Mouse (Mus musculus): ENCODE measurements around the gene 1300017J02Rik.

GRCm38 (mm10) chr9:103205786-103206185 lies 99.1 kb downstream of the 1300017J02Rik start:
- no peak for TF ChIP-seq CTCF (IDR thresholded peaks at IDR 0.05; ENCODE audit: insufficient read depth, low read length)
- no peak for TF ChIP-seq POLR2A (IDR thresholded peaks at IDR 0.05; ENCODE audit: borderline replicate concordance, extremely low read depth, low read depth, low read length)

Data from lung, adult 2 months (tissue).